Mouse (Mus musculus) ovary, adult 18-20 months (tissue): Measurements from ENCODE around the gene Nxpe5.

ENCODE experiments used
- DNase-seq: peaks from one replicate; pipeline ENCODE4 v3.0.0; 2022; ENCODE audit warnings: low spot score, mixed read lengths

The Nxpe5 gene

GRCm38 (mm10) chr5:138277994-138278393 is 52.3 kb downstream of the Nxpe5 start:
- DNase-seq: no peak

DNA sequence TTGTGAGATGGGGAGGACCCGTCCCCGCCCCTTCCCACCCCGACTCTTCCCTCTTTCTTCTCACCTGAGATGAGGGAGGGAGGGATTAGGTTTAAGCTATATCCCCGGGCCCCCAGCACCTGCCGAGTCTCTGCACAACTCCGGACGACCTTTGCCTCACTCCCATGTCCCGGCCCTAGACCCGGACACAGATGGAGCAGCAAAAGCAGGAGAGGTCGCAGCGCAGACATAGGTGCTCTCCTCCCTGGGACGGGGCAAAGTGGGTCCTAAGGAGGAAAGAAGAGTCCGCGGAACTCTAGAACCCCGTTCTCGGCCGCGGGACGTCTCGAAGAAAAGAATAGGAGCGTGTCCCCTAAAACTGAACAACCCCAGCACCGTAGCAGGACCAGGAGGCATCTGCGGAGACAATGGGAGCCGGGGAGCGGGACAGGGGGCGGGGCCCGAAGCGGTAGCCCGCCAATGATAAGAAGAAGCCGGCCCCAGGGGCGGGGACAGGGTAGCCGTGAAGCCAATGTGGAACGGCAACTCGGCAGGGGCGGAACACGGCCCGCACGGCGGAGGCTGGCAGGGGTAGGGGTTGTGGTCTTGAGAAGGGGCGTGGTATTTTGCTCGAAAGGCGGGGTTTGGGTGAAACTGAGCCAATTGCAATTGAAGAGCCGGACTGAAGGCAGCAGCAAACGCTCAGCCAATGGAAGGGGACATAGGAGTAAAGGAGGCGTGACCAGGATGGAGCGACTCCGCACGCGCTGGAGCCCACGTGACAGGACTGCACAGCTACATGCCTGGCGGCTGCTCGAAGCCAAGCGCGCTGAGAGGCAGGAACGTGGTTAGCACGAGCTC is 54.1 kb downstream of the Nxpe5 start, which contains the start of the genes Gm43720, Gpc2 and Stag3:
TSS of gene Gm43720 (minus strand) at position 374 of the 840 bp plus-strand sequence.
TSS of gene Gpc2 (minus strand) at position 421 of the 840 bp plus-strand sequence.
TSS of gene Stag3 (plus strand) at position 656 of the 840 bp plus-strand sequence.
- peak; percentile 83 for DNase-seq

DNA sequence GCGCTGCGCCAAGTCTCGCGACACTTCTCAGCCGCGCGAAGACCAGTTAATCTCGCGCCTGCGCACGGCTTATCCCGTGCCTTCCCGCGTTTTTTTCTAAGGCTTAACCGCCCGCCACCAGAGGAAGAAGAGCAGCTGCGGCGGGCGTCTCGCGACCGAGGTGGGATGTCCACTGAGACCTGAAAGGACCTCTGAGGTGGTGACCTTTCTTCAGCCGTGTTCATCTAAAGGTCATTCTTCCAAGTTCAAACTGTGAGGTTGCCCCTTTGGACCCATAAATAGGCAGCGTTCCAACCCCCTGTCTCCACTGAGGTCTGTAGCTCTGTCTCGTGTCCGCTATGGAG is 54.7 kb downstream of the Nxpe5 start:
- DNase-seq: no peak

GRCm38 (mm10) chr5:138280829-138281228 is 55.1 kb downstream of the Nxpe5 start:
- no peak for DNase-seq

- DNase-seq: no peak
Measured at GRCm38 (mm10) chr5:138281798-138282197, 56.1 kb downstream of the Nxpe5 start.

DNA sequence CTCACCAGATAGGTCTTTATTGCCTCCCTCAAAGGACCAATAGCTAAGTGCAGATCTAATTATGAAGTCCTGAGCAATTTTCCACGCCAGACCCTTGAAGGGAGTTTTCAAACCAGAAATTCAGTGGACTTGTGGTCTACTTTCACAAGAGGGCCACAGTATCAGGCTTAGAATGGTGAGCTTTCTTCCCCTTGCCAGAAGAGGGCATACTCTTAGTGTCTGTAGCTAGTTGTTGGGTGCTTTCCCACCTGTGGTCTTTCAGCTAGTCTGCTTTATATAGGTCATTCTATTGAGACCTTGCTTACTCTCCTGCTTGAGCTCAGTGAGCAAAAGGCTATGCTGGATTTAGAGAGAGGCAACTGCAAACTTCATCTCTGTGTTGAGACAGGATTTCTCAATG is 57.8 kb downstream of the Nxpe5 start:
- DNase-seq: no peak

GRCm38 (mm10) chr5:138287861-138288260 is 62.2 kb downstream of the Nxpe5 start:
- DNase-seq: no peak

- no peak for DNase-seq
Measured at GRCm38 (mm10) chr5:138291638-138292037, 65.9 kb downstream of the Nxpe5 start.

GRCm38 (mm10) chr5:138294158-138294557 is 68.5 kb downstream of the Nxpe5 start:
- DNase-seq: no peak

GRCm38 (mm10) chr5:138299613-138300012 is 73.9 kb downstream of the Nxpe5 start:
- DNase-seq: no peak
